Mouse (Mus musculus): ENCODE results near the gene Wasf2.

DNA sequence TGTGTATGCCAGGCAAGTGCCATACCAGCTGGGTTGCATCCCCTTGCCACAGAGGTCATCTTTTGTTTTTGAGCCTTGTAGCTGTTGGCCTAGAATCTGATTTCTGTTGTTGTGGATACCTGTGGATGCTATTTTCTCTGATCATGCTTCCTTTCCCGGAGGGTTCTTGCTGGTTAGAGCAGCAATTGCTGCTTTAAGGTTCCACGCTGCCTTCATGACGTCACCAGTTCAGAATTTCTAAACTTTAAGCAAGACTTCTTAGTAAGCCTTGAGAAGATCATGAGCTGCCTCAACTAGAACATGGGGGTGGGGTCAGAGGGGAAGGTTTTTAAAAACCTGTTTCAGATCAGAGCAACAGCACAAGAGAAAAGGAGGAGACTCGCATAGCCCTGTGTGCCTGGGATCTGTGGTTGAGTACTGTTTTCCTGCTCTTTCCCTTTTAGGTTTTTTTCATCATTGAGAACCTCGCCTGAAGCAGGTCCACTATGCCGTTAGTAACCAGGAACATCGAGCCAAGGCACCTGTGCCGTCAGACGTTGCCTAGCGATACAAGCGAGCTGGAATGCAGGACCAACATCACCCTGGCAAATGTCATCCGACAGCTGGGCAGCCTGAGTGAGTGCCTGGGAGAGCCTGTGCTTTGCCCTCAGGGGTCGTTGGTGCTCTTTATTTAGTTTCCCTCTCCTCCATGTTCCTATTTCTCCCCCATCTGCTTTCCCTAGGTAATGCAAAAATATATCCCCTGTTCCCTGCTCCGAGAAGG, 45.9 kb downstream of the Wasf2 start:
- no peak for TF ChIP-seq CTCF (IDR thresholded peaks at IDR 0.05; ENCODE audit: borderline replicate concordance, control insufficient read depth, extremely low read depth, insufficient read depth, low read length, poor library complexity)
- peak; percentile 8; the same call in 1 of the 2 replicates for TF ChIP-seq POLR2A (IDR thresholded peaks at IDR 0.05; ENCODE audit: control insufficient read depth, extremely low read depth, insufficient read depth, low read length, poor library complexity)

All from thymus, adult 2 months (tissue).